Mouse (Mus musculus) midbrain, embryonic 15.5 days (tissue): Measurements from ENCODE around the gene Olfr616. TPM values are rescaled to one million over a fixed set of nuclear protein-coding genes. Genes with fewer than 3 reads are reported as not detected.
"Not testable (repeated sequence)": the region's sequence is repeated elsewhere in the genome, so short reads cannot be mapped to it uniquely, and the experiment has no call there.

Source experiments
- ATAC-seq: fragments of 200-750 bp; cut with Nextera tagmentation; replicated peaks from 2 replicates; pipeline ENCODE4 v1.8.0; 2017; ENCODE audit warnings: moderate TSS enrichment
- H3K27ac ChIP-seq: fragments of 300-500 bp; sonication (generic); 2 replicates; pipeline ENCODE4 v1.5.1; 2015; ENCODE audit warnings: mild to moderate bottlenecking, inconsistent platforms
- H3K27me3 ChIP-seq: fragments of 300-500 bp; sonication (generic); replicated peaks from 2 replicates; pipeline ENCODE4 v1.6.1; 2015; ENCODE audit warnings: inconsistent platforms
- H3K36me3 ChIP-seq: fragments of 300-500 bp; sonication (generic); replicated peaks from 2 replicates; pipeline ENCODE4 v1.6.1; 2015; ENCODE audit warnings: inconsistent platforms
- H3K4me1 ChIP-seq: fragments of 300-500 bp; sonication (generic); 2 replicates; pipeline ENCODE4 v1.6.1; 2015; ENCODE audit warnings: inconsistent platforms
- H3K4me2 ChIP-seq: fragments of 300-500 bp; sonication (generic); 2 replicates; pipeline ENCODE4 v1.6.1; 2015; ENCODE audit warnings: inconsistent platforms, mild to moderate bottlenecking, moderate library complexity
- H3K4me3 ChIP-seq: fragments of 300-500 bp; sonication (generic); 2 replicates; pipeline ENCODE4 v1.5.1; 2015; ENCODE audit warnings: mild to moderate bottlenecking, inconsistent platforms
- H3K9ac ChIP-seq: fragments of 300-500 bp; sonication (generic); 2 replicates; pipeline ENCODE4 v1.6.1; 2015; ENCODE audit warnings: mild to moderate bottlenecking, inconsistent platforms
- H3K9me3 ChIP-seq: fragments of 300-500 bp; sonication (generic); 2 replicates; pipeline ENCODE4 v1.6.1; 2016; ENCODE audit warnings: inconsistent platforms
- WGBS: fragments of 180-500 bp; shearing (Covaris S2); methylation state at CpG from one replicate; pipeline ENCODE4 v1.1.7; 2015; ENCODE audit warnings: mixed read lengths; 5-methylcytosine and 5-hydroxymethylcytosine counted together
- microRNA-seq: library from miRNA; unstranded; fragments of <30 nt; microRNA quantifications from one replicate; pipeline ENCODE4, GENCODE M21; 2016
- polyA plus RNA-seq: library from polyadenylated mRNA; unstranded; fragments of >200 nt; fragmentation: Nextera tagmentation; extraction: Ambion mirVana; gene quantifications from 2 replicates; pipeline ENCODE4 v1.2.1, GENCODE M21; 2015

The Olfr616 gene
- not detected in 2 replicates for polyA plus RNA-seq

- WGBS, result 77% methylated on average over 3 of the region's 3 CpGs
- ATAC-seq, result no peak
These were observed at the start of gene Olfr616 for GRCm38 (mm10) chr7:103569043-103569442. Gene Olfr616, minus strand, starts transcription at chr7:103569143.

GRCm38 (mm10) chr7:103612434-103612833, 43.5 kb upstream of the Olfr616 start, which contains the start of gene Olfr620:
Gene Olfr620, minus strand, starts transcription at chr7:103612534.
- ATAC-seq, result no peak
- Histone ChIP-seq H3K36me3 (no peaks in the 10 kb centered on the region), H3K4me2 (no peak within 1 kb of the TSS), H3K27ac (no peak within 1 kb of the TSS), H3K9me3 (no peaks in the 10 kb centered on the region), H3K4me3 (no peak within 1 kb of the TSS), H3K9ac (no peak within 1 kb of the TSS), H3K4me1 (no peaks in the 10 kb centered on the region), H3K27me3 (no peaks in the 10 kb centered on the region)
- WGBS, result 75% methylated on average over 2 of the region's 2 CpGs

More at GRCm38 (mm10) chr7:103569043-103569442, at the start of gene Olfr616:
- H3K9me3 ChIP-seq, result no peaks in the 10 kb centered on the region
- no peak within 1 kb of the TSS for H3K4me2 ChIP-seq
- H3K27me3 ChIP-seq, result no peaks in the 10 kb centered on the region
- H3K9ac ChIP-seq, result no peak within 1 kb of the TSS
- no peak within 1 kb of the TSS for H3K4me3 ChIP-seq
- H3K4me1 ChIP-seq, result no peaks in the 10 kb centered on the region
- H3K27ac ChIP-seq, result no peak within 1 kb of the TSS
- H3K36me3 ChIP-seq, result no peaks in the 10 kb centered on the region

DNA sequence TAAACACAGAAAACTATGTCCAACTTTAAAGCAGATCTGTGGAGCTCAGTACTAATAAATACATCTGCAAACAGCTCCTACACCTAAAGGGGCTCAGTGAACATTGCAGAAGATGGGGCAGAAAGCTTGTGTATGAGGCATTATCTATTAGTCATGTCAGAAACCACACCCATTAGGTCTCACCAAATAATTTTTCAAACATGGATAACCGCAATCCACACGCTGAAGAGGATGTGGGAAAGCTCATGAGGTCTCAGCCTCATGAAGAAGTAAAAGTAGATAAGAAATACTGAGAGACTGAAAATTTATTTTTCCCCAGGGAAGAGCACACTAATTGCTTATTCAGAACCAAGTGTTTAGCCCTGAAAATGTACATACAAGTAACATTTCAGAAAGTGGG, 38.5 kb upstream of the Olfr616 start:
- no peak overlapping the region for H3K27ac ChIP-seq
- no peaks in the 10 kb centered on the region for H3K36me3 ChIP-seq
- H3K27me3 ChIP-seq, result no peaks in the 10 kb centered on the region
- whole genome bisulfite sequencing, result 91% methylated on average over 2 of the region's 2 CpGs
- H3K9me3 ChIP-seq, result no peaks in the 10 kb centered on the region
- no peak overlapping the region for H3K4me3 ChIP-seq
- no peaks in the 10 kb centered on the region for H3K4me1 ChIP-seq
- ATAC-seq, result no peak
- H3K4me2 ChIP-seq, result no peak overlapping the region
- no peak overlapping the region for H3K9ac ChIP-seq

DNA sequence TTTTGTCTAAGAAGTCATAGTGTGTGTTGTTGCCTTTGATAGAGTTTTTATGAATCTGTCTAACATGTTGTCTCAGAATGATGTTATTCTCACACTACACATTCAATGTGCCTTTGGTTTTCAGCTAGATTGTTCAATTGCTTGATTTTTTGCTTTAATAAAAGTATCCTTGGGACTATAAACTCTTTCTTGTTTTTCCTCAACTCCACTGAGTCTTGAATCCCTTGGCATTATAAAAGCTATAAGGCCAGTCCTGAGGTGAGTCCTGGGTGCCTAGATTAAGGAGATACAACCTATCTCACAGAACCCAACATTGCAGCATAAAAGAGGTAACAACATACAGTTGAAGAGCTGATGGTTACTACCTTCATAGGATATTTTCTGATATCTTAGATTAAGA, 31.3 kb upstream of the Olfr616 start, which contains the start of gene Olfr619:
Gene Olfr619 (plus strand): TSS at position 301 of the 400 bp plus-strand sequence.
- Histone ChIP-seq H3K9me3 (no peaks in the 10 kb centered on the region), H3K27ac (no peak within 1 kb of the TSS), H3K27me3 (no peaks in the 10 kb centered on the region), H3K36me3 (no peaks in the 10 kb centered on the region), H3K4me1 (no peaks in the 10 kb centered on the region), H3K4me3 (no peak within 1 kb of the TSS), H3K4me2 (no peak within 1 kb of the TSS), H3K9ac (no peak within 1 kb of the TSS)
- no peak for ATAC-seq

DNA sequence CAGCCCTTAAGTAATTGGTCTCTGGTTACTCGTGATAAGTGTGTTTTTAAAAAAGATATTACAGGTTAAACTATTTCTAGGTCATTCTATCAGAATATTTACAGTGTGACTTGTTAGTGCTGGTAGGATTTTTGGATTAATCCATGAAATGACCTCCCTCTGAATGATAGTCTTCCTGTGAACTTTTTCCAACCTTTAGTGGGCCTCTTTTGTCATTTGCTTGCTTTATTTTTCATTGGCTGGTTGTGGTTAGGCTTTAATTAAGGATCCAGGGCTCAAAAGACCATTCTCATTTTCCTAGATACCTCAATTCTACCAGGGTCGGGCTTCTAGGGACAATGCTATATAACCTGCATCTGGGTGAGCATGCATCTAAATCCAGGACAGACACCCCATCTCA, 20.9 kb upstream of the Olfr616 start, which contains the start of gene Olfr618:
Gene Olfr618 (plus strand): TSS at position 301 of the 400 bp plus-strand sequence.
- Histone ChIP-seq H3K4me3 (no peak within 1 kb of the TSS), H3K27ac (no peak within 1 kb of the TSS), H3K36me3 (no peaks in the 10 kb centered on the region), H3K9ac (no peak within 1 kb of the TSS), H3K4me2 (no peak within 1 kb of the TSS), H3K9me3 (no peaks in the 10 kb centered on the region), H3K27me3 (no peaks in the 10 kb centered on the region), H3K4me1 (no peaks in the 10 kb centered on the region)
- ATAC-seq, result no peak
- 66% methylated on average over 2 of the region's 2 CpGs for WGBS

DNA sequence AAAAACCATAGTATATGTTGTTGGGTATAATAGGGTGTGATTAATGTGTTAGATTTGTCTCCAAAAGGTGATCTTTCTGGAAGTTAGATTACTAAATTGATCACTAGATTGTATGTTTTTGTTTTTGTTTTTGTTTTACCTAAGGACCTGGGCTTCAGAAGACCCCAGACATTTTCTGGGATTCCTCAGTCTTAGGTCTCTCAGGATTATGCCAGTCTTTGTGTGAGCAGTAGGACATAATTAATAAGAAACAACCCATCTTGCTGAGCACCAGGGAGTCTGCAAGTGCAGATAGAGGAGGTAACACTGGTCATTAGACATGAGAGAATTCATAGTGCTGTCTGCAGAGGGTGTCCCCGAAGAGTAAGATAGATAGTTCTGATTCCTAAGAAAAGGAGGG, 3.8 kb upstream of the Olfr616 start, which contains the start of gene Olfr617:
Gene Olfr617 (plus strand): TSS at position 301 of the 400 bp plus-strand sequence.
- ATAC-seq, result no peak
- H3K27me3 ChIP-seq, result no peaks in the 10 kb centered on the region
- 90% methylated on average over 1 of the region's 1 CpGs for WGBS
- no peaks in the 10 kb centered on the region for H3K9me3 ChIP-seq
- H3K4me3 ChIP-seq, result no peak within 1 kb of the TSS
- H3K36me3 ChIP-seq, result no peaks in the 10 kb centered on the region
- no peaks in the 10 kb centered on the region for H3K4me1 ChIP-seq
- H3K4me2 ChIP-seq, result no peak within 1 kb of the TSS
- H3K9ac ChIP-seq, result no peak within 1 kb of the TSS
- H3K27ac ChIP-seq, result no peak within 1 kb of the TSS

DNA sequence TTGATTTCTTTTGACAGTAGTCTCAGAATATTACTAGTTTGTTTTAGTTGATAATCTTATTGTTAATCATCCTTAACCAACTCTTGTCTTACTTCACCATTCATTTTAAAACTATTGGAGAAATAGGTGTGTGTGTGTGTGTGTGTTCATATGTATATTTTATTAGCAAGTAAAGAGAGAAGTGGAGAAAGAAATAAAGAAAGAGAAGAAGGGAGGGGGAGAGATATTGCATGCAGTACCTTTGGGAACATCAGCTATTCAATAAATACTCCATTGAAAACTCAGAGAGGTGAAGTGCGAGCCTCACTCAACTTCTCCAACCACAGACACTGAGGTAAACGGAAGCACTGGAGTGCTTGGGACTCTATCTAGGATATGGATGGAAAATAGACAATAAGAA, 13.2 kb downstream of the Olfr616 start, which contains the start of gene Olfr615:
Gene Olfr615 (plus strand): TSS at position 301 of the 400 bp plus-strand sequence.
- Histone ChIP-seq H3K4me2 (no peak within 1 kb of the TSS), H3K9ac (no peak within 1 kb of the TSS), H3K4me3 (no peak within 1 kb of the TSS), H3K36me3 (no peaks in the 10 kb centered on the region), H3K27ac (no peak within 1 kb of the TSS), H3K27me3 (no peaks in the 10 kb centered on the region), H3K9me3 (no peaks in the 10 kb centered on the region), H3K4me1 (no peaks in the 10 kb centered on the region)
- 86% methylated on average over 2 of the region's 2 CpGs for WGBS
- ATAC-seq, result no peak

DNA sequence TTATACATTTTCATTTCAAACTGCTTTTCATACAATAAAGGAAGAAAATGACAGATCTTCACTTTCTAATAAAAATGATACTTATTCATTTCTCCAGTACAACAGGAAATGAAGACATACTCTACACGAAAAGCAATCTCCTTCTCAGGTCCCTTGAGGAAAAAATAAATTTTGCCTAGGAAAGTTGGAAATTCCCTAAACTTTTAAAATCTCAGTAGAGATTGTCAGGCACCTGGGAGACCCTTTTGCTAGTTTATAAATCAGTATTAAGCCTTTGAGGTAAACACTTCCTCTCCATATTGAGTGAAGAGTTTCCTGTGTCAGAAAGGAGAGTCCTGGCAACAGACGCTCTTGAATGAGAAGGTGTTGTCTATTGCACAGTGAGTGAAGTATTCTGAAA, 21.2 kb downstream of the Olfr616 start, which contains the start of gene Olfr613:
Gene Olfr613 (plus strand): TSS at position 301 of the 400 bp plus-strand sequence.
- no peaks in the 10 kb centered on the region for H3K9me3 ChIP-seq
- WGBS, result 81% methylated on average over 2 of the region's 2 CpGs
- H3K4me3 ChIP-seq, result no peak within 1 kb of the TSS
- H3K9ac ChIP-seq, result no peak within 1 kb of the TSS
- H3K27ac ChIP-seq, result no peak within 1 kb of the TSS
- no peaks in the 10 kb centered on the region for H3K4me1 ChIP-seq
- no peak within 1 kb of the TSS for H3K4me2 ChIP-seq
- H3K36me3 ChIP-seq, result no peaks in the 10 kb centered on the region
- no peak for ATAC-seq
- H3K27me3 ChIP-seq, result no peaks in the 10 kb centered on the region

DNA sequence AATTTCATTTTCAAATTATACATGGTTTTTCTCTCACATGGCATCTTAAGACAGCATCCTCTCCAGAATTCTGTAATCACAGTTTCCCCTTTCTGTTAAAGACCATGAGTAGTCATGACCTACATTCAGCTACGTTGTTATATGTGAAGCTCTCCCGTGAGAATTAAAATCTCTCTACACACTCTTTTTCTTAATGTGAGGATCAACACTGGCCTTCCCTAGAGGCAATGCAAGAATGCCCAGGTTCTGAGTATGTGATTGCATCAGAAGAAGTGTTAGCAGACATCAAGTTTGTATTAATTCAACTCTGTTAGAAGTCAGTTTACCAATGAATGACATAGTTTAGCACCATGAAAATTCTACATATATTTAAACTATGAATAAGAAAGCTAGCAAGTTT, 26.3 kb downstream of the Olfr616 start, which contains the start of gene Olfr612:
Gene Olfr612 (minus strand): TSS at position 101 of the 400 bp plus-strand sequence.
- H3K4me2 ChIP-seq, H3K27ac ChIP-seq, H3K9ac ChIP-seq, H3K4me3 ChIP-seq, H3K27me3 ChIP-seq, H3K36me3 ChIP-seq, ATAC-seq, H3K4me1 ChIP-seq, H3K9me3 ChIP-seq: not testable (repeated sequence)
- 84% methylated on average over 2 of the region's 2 CpGs for WGBS

DNA sequence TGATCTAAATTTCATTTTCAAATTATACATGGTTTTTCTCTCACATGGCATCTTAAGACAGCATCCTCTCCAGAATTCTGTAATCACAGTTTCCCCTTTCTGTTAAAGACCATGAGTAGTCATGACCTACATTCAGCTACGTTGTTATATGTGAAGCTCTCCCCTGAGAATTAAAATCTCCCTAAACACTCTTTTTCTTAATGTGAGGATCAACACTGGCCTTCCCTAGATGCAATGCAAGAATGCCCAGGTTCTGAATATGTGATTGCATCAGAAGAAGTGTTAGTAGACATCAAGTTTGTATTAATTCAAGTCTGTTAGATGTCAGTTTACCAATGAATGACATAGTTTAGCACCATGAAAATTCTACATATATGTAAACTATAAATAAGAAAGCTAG, 48.2 kb downstream of the Olfr616 start, which contains the start of gene Olfr611:
Gene Olfr611 (minus strand): TSS at position 101 of the 400 bp plus-strand sequence.
- WGBS, result 52% methylated on average over 1 of the region's 1 CpGs

More for the DNA sequence above, 48.2 kb downstream of the Olfr616 start, which contains the start of gene Olfr611:
- not testable (repeated sequence) for H3K4me1 ChIP-seq, H3K4me3 ChIP-seq, H3K27ac ChIP-seq, H3K36me3 ChIP-seq, H3K9ac ChIP-seq, H3K9me3 ChIP-seq, H3K4me2 ChIP-seq, ATAC-seq, H3K27me3 ChIP-seq

Small RNA genes lying within 50 kb of the gene (microRNA-seq; reads per million reads assigned to microRNA genes)
- not detected for gene Gm26506

Other genes with a start within 250 kb of the Olfr616 start
- not detected in 2 replicates for gene Olfr598, start 245.6 kb downstream of the Olfr616 start, polyA plus RNA-seq
- not detected in 2 replicates for gene Olfr599, start 233.2 kb downstream of the Olfr616 start, polyA plus RNA-seq
- not detected in 2 replicates for gene Olfr600, start 219.5 kb downstream of the Olfr616 start, polyA plus RNA-seq
- not detected in 2 replicates for gene Olfr601, start 206.5 kb downstream of the Olfr616 start, polyA plus RNA-seq
- gene Olfr603, start 183.0 kb downstream of the Olfr616 start, polyA plus RNA-seq, result not detected in 2 replicates
- not detected in 2 replicates for gene Usp17lc, start 154.1 kb downstream of the Olfr616 start, polyA plus RNA-seq
- not detected in 2 replicates for gene Olfr605, start 123.7 kb downstream of the Olfr616 start, polyA plus RNA-seq
- gene Olfr606, start 120.1 kb downstream of the Olfr616 start, polyA plus RNA-seq, result not detected in 2 replicates
- not detected in 2 replicates for gene Olfr607, start 105.0 kb downstream of the Olfr616 start, polyA plus RNA-seq
- not detected in 2 replicates for gene Olfr608, start 99.3 kb downstream of the Olfr616 start, polyA plus RNA-seq
- not detected in 2 replicates for gene Olfr609, start 71.1 kb downstream of the Olfr616 start, polyA plus RNA-seq
- not detected in 2 replicates for gene Olfr610, start 57.0 kb downstream of the Olfr616 start, polyA plus RNA-seq
- not detected in 2 replicates for gene Olfr611, start 48.3 kb downstream of the Olfr616 start, polyA plus RNA-seq
- not detected in 2 replicates for gene Olfr612, start 26.4 kb downstream of the Olfr616 start, polyA plus RNA-seq
- not detected in 2 replicates for gene Olfr613, start 21.1 kb downstream of the Olfr616 start, polyA plus RNA-seq
- gene Olfr615, start 13.1 kb downstream of the Olfr616 start, polyA plus RNA-seq, result not detected in 2 replicates
- gene Olfr617, start 3.9 kb upstream of the Olfr616 start, polyA plus RNA-seq, result not detected in 2 replicates
- gene Olfr618, start 21.0 kb upstream of the Olfr616 start, polyA plus RNA-seq, result 0.18 TPM in 1 of 2 replicates, not detected in the other
- gene Olfr619, start 31.4 kb upstream of the Olfr616 start, polyA plus RNA-seq, result not detected in 2 replicates
- gene Olfr620, start 43.4 kb upstream of the Olfr616 start, polyA plus RNA-seq, result not detected in 2 replicates
- gene Olfr622, start 73.6 kb upstream of the Olfr616 start, polyA plus RNA-seq, result not detected in 2 replicates
- not detected in 2 replicates for gene Olfr623, start 94.6 kb upstream of the Olfr616 start, polyA plus RNA-seq
- 0.05 TPM in 1 of 2 replicates, not detected in the other for gene Olfr624, start 102.0 kb upstream of the Olfr616 start, polyA plus RNA-seq
- not detected in 2 replicates for gene Olfr625-ps1, start 113.6 kb upstream of the Olfr616 start, polyA plus RNA-seq
- gene Olfr243, start 145.5 kb upstream of the Olfr616 start, polyA plus RNA-seq, result not detected in 2 replicates
- gene Olfr628, start 161.2 kb upstream of the Olfr616 start, polyA plus RNA-seq, result not detected in 2 replicates
- gene Olfr629, start 175.8 kb upstream of the Olfr616 start, polyA plus RNA-seq, result not detected in 2 replicates
- not detected in 2 replicates for gene Olfr630, start 188.2 kb upstream of the Olfr616 start, polyA plus RNA-seq
- not detected in 2 replicates for gene Olfr69, start 202.5 kb upstream of the Olfr616 start, polyA plus RNA-seq
- not detected in 2 replicates for gene Olfr68, start 210.6 kb upstream of the Olfr616 start, polyA plus RNA-seq
- not detected in 2 replicates for gene Olfr67, start 222.7 kb upstream of the Olfr616 start, polyA plus RNA-seq
- 1,363 and 1,680 TPM in 2 replicates for gene Hbb-bt, start 244.9 kb upstream of the Olfr616 start, polyA plus RNA-seq